10 mouse cellular contexts compared by ENCODE assay signal in the genomic region with DNA sequence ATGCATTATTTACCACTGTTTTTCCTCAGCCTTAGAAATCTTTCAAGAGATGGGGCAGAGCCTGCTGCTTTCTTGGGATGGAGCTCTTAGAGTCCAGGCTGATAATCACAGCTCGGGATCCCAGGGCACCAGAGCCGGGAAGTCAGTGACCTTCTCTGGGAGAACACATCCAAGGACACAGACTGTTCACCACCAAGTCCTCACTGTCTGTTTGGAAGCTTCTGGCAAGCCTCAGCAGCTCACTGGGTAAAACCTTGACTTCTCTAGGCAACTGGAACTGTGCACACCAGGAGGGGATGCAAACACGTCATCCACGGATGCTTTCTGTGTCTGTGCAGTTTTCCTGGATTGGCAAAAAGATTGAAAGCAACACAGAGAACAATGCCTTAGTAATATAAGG.
"Had no signal": no experiment of that assay in that cellular context is flagged by ENCODE, and none has a peak within 500 bp of the region (broad histone marks: within the 10 kb centered on the region; RNA-seq: fewer than 3 reads in every experiment).

No protein-coding gene starts in this region.

- DNase-seq: kidney, postnatal 25 days; lung, adult 18-20 months; right cerebral cortex, postnatal 14 days; thymus, adult 2 months; thymus, postnatal 36 days had no signal

- ATAC-seq: midbrain, embryonic 13.5 days had no signal

- H3K27ac ChIP-seq: limb, embryonic 13.5 days; liver, embryonic 14.5 days; midbrain, embryonic 13.5 days; neural tube, embryonic 12.5 days; stomach, embryonic 15.5 days had no signal

- H3K9ac ChIP-seq: limb, embryonic 13.5 days; liver, embryonic 14.5 days; midbrain, embryonic 13.5 days; neural tube, embryonic 12.5 days; stomach, embryonic 15.5 days had no signal

- H3K4me2 ChIP-seq: limb, embryonic 13.5 days; midbrain, embryonic 13.5 days; neural tube, embryonic 12.5 days; stomach, embryonic 15.5 days had no signal

- H3K36me3 ChIP-seq: limb, embryonic 13.5 days; midbrain, embryonic 13.5 days; neural tube, embryonic 12.5 days; stomach, embryonic 15.5 days had no signal

- H3K4me1 ChIP-seq: limb, embryonic 13.5 days; midbrain, embryonic 13.5 days; neural tube, embryonic 12.5 days; stomach, embryonic 15.5 days had no signal

- H3K9me3 ChIP-seq: limb, embryonic 13.5 days; midbrain, embryonic 13.5 days; neural tube, embryonic 12.5 days; stomach, embryonic 15.5 days had no signal

- H3K27me3 ChIP-seq: limb, embryonic 13.5 days; midbrain, embryonic 13.5 days; neural tube, embryonic 12.5 days; stomach, embryonic 15.5 days had no signal

- H3K4me3 ChIP-seq: limb, embryonic 13.5 days; midbrain, embryonic 13.5 days; neural tube, embryonic 12.5 days; stomach, embryonic 15.5 days had no signal
